Mouse (Mus musculus): ENCODE data around the gene Psmg1. TPM values are rescaled to one million over a fixed set of nuclear protein-coding genes. Genes with fewer than 3 reads are reported as not detected.

Psmg1 gene
- 72.9 and 119 TPM in 2 replicates for polyA plus RNA-seq (2012; rRNA removed)

GRCm38 (mm10) chr16:95990462-95991121 is at the start of gene Psmg1:
TSS of gene Psmg1 (minus strand) at chr16:95990960.

Other genes with a start within 250 kb of the Psmg1 start
- gene Brwd1, start 91.6 kb upstream of the Psmg1 start, polyA plus RNA-seq (2012; rRNA removed), result 122 and 162 TPM in 2 replicates
- 485 and 683 TPM in 2 replicates for gene Hmgn1, start 136.8 kb upstream of the Psmg1 start, polyA plus RNA-seq (2012; rRNA removed)
- gene Wrb, start 154.4 kb upstream of the Psmg1 start, polyA plus RNA-seq (2012; rRNA removed), result 53.4 and 84.9 TPM in 2 replicates
- 1.0 and 1.7 TPM in 2 replicates for gene Lca5l, start 201.3 kb upstream of the Psmg1 start, polyA plus RNA-seq (2012; rRNA removed)
- 20.8 and 93.5 TPM in 2 replicates for gene Sh3bgr, start 209.5 kb upstream of the Psmg1 start, polyA plus RNA-seq (2012; rRNA removed)
- 0.24 and 0.50 TPM in 2 replicates for gene B3galt5, start 244.8 kb upstream of the Psmg1 start, polyA plus RNA-seq (2012; rRNA removed)

All from central nervous system, embryonic 11.5 days (tissue).